Mouse (Mus musculus) lung, embryonic 14.5 days (tissue): ENCODE measurements at regions not wholly inside any gene's neighbourhood (a gene's known extent, or its start where the extent isn't known, plus 50 kb on each side); places are given as distances from the start of the nearest gene placed in this dataset.

Experiments
- ATAC-seq: fragments of 200-750 bp; cut with Nextera tagmentation; 2 replicates; pipeline ENCODE4 v1.8.0; 2017; ENCODE audit warnings: mild to moderate bottlenecking, moderate TSS enrichment, moderate library complexity; ENCODE audit not compliant: insufficient read depth
- DNase-seq: peaks from one replicate; pipeline ENCODE4 v3.0.0-alpha.2; 2015
- H3K27ac ChIP-seq: fragments of 300-500 bp; sonication (generic); 2 replicates; pipeline ENCODE4 v1.5.1; 2014; ENCODE audit warnings: low read depth, mild to moderate bottlenecking, moderate library complexity
- H3K27me3 ChIP-seq: fragments of 300-500 bp; sonication (generic); 2 replicates; pipeline ENCODE4 v1.6.1; 2014; ENCODE audit warnings: low read length, control low read depth; ENCODE audit not compliant: insufficient read depth
- H3K36me3 ChIP-seq: fragments of 300-500 bp; sonication (generic); 2 replicates; pipeline ENCODE4 v1.6.1; 2014; ENCODE audit warnings: control low read depth; ENCODE audit not compliant: insufficient read depth
- H3K4me1 ChIP-seq: fragments of 300-500 bp; sonication (generic); 2 replicates; pipeline ENCODE4 v1.6.1; 2014; ENCODE audit warnings: antibody characterized with exemption, control low read depth; ENCODE audit not compliant: insufficient read depth
- H3K4me2 ChIP-seq: fragments of 300-500 bp; sonication (generic); 2 replicates; pipeline ENCODE4 v1.6.1; 2014; ENCODE audit warnings: mild to moderate bottlenecking
- H3K4me3 ChIP-seq: fragments of 300-500 bp; sonication (generic); 2 replicates; pipeline ENCODE4 v1.5.1; 2014; ENCODE audit warnings: low read depth, low read length
- H3K9ac ChIP-seq: fragments of 300-500 bp; sonication (generic); 2 replicates; pipeline ENCODE4 v1.6.1; 2014
- H3K9me3 ChIP-seq: fragments of 300-500 bp; sonication (generic); 2 replicates; pipeline ENCODE4 v1.6.1; 2016; ENCODE audit warnings: low read depth, low read length, control low read depth
- CTCF ChIP-seq: IDR thresholded peaks from 2 replicates; pipeline ENCODE4 v1.5.1; 2016; ENCODE audit warnings: antibody characterized with exemption, low read depth
- whole genome bisulfite sequencing: fragments of 180-500 bp; shearing (Covaris S2); extraction: QIAGEN DNeasy Blood & Tissue Kit; methylation state at CpG from one replicate; pipeline ENCODE4 v1.1.7; 2014; 5-methylcytosine and 5-hydroxymethylcytosine counted together

DNA sequence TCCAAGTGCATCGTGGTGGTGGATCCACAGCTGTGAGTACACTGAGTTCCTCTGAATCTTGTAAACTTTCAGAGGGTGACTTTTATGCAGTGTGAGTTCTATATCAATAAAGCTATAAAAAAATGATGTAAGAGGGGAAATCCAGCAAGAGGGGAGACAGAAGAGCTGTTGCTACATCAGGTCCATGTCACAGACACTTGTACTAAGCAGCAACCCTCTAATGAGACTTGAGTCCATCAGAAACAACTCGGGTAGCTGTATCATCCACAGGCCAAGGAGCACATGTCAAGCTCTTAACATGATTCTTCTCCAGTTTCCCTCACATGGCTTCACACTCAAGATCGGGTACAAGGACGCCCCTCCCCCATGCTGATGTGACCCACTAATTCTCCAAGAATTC is 56.1 kb downstream of the Cxcl13 start:
- H3K27ac ChIP-seq: no peak overlapping the region
- ATAC-seq (no peak), DNase-seq (peak; percentile 18)
- H3K36me3 ChIP-seq: no peaks in the 10 kb centered on the region
- H3K4me2 ChIP-seq: no peak overlapping the region
- H3K4me3 ChIP-seq: no peak overlapping the region
- H3K4me1 ChIP-seq: no peaks in the 10 kb centered on the region
- no peak overlapping the region for H3K9ac ChIP-seq
- no peaks in the 10 kb centered on the region for H3K27me3 ChIP-seq
- 60% methylated on average over 4 of the region's 4 CpGs for WGBS
- no peaks in the 10 kb centered on the region for H3K9me3 ChIP-seq
- TF ChIP-seq CTCF: no peak
